Mouse (Mus musculus) frontal cortex, postnatal 36 days (tissue): ENCODE measurements around the gene Pi4kb.
"Not testable (repeated sequence)": the region's sequence is repeated elsewhere in the genome, so short reads cannot be mapped to it uniquely, and the experiment has no call there.

Experiments used
- DNase-seq, 2 experiments: peaks; one replicate each; pipeline ENCODE4 v3.0.0; 2022; ENCODE audit warnings: low spot score in 2 of 2

The Pi4kb gene

DNA sequence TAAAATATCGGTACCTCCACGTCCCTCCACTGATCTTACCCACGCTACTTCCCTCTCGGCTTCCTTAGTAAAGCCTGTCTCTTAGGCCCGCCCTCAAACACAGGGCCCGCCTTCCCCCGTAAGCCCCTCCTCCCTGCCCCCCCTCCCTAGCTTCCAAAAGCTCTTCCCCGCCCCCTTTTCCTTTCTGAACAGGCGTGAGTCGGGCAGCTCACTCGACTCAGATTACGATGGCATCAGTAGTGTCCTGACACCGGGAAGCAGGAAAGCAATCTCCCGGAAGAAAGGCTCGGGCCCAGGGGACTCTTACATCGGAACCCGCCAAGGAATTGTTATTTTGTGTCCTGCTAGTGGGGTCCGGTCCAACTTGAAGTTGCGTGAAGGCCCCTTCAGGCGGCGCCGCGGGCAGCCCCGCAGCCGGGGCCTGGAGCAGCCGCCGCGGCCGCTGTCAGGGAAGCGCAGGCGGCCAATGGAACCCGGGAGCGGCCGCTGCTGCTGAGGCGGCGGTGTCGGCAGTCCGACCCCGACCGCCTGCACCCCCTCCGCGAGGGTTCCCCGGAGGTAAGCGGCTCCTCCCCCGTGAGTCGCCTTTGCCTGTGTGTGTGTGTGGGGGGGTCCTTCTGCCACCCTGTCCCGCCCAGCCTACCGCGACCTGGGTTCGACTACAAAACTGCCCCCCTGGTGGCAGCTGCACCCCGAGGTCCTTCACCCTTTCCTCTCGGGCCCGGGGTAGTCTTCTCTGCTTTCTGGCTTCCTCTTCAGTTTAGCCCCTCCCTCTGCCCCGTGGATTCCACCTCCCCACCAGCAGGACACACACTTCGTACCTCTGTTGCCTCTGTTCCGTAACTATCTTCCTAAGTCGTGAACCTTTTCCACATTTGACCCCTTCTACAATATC is at the start of gene Pi4kb:
TSS of gene Pi4kb (plus strand) at position 204 of the 895 bp plus-strand sequence.
- DNase-seq = peak; percentile 85 to 88

DNA sequence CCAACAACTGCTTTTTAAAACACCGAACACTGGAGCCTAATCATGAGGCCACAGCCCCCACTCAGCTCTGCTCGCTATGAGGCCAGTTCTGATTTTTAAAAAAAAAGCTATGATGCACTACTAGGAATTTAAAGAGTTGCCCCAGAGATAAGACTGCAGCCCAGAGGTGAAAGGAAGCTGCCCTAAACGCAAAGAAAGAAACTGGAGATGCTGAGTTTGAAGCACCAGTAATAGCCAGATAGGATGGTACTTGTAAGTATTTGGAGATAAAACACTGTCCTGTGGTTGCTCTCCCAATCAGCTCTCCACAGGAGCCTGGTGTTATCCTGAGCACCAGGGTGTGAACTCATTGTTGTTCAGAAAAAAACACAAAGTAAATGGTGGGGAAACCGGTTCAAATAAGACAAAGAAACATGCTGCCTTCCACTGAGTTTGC is 48.2 kb upstream of the Pi4kb start:
- not testable (repeated sequence) for DNase-seq

DNA sequence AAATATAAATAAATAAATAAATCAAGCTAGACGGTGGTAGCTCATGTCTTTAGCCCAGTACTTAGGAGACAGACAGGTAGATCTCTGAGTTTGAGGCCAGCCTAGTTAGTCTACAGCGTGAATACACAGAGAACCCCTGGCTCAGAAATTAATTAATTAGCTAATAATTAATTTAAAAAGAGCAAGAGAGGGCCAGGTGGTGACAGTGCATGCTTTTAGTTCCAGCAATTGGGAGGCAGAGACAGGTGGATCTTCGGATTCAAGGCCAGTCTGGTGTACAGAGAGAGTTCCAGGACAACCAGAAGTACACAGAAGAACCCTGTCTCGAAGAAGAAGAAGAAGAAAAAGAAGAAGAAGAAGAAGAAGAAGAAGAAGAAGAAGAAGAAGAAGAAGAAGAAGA is 45.6 kb upstream of the Pi4kb start:
- DNase-seq = not testable (repeated sequence)

DNA sequence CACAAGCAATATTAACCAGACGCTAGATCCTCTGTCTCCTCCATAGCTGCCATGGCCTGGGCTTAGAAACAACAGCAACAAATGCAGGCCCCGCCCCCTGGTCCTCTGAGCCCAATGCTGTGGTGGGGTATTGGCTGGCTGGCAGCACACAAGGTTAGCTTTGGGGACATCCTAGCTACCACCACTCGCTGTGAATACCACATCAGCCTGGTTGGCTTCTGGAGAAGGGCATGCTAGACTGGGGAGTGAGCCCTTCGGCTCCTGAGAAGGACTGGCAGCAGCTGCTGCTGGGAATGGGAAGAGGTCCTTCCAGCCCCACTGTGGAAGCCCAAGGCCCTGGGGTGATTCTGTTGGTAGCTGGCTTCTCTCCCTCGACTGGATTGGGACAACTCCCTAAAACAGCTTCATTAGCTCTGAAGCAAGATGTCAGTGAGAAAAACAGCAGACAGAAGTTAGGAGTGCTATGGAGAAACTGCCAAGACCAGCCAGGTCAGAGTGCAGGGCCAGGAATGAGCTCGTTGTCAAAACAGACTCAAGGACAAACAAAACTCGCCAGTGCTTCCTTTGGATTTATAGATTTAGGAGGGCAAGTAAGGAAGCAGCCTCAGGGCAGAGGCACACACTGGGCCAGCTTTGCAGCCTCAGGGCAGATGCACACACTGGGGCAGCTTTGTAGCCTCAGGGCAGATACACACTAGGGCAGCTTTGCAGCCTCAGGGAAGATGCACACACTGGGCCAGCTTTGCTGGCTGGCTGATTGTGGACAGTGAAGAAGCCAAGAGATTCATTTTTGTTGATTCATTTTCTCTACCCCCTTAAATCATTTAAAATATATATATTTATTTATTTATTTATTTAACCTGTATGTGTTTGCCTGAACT is 43.9 kb upstream of the Pi4kb start:
- DNase-seq = not testable (repeated sequence)

DNA sequence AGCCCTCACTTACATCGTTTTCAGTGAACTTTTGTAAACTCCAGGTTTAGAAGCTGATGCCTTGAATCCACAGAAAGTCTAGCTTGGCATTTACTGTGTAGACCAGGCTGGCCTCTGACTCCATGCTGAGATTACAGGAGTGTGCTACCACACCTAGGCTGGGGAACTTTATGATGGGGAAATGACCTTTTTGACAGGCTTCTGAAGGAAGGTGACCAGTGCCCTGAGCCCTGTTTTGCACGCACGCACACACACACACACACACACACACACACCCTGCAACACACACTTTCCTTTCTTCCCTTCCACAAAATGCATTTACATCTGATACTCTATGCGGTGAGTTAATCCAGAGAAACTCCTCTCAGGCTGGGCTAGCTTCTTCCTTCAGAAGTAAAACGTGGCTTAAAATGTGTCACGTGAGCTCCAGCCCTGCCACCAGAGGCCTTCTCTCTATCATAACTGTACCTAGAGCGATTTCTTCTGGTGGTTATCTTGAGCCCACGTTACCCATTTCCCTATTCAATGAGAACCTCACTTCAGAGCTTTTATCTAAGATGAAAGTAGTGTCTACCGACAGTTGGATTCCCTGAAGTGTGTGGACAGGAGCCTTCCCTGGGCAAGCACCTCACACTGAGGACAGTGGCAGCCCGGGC is 43.0 kb upstream of the Pi4kb start:
- DNase-seq = not testable (repeated sequence)

DNA sequence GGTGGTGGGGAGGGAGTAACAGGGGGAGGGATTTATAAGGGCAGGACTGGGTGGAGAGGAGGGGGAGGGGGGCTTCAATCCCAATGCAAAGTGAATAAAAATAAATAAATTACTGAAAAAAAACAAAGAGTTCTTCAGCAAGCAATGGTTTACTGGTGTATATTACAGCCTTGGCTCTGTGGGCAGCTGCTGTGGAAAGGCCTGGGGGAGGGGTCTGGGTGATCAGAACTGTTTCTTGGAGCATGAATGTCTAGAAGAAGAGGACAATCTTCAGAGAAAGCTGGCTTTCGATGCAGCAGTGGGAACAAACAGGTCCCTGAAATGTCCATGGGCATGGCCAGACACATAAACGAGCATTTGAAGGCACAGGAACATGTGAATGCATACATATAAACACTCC is 42.3 kb upstream of the Pi4kb start:
- not testable (repeated sequence) for DNase-seq

DNA sequence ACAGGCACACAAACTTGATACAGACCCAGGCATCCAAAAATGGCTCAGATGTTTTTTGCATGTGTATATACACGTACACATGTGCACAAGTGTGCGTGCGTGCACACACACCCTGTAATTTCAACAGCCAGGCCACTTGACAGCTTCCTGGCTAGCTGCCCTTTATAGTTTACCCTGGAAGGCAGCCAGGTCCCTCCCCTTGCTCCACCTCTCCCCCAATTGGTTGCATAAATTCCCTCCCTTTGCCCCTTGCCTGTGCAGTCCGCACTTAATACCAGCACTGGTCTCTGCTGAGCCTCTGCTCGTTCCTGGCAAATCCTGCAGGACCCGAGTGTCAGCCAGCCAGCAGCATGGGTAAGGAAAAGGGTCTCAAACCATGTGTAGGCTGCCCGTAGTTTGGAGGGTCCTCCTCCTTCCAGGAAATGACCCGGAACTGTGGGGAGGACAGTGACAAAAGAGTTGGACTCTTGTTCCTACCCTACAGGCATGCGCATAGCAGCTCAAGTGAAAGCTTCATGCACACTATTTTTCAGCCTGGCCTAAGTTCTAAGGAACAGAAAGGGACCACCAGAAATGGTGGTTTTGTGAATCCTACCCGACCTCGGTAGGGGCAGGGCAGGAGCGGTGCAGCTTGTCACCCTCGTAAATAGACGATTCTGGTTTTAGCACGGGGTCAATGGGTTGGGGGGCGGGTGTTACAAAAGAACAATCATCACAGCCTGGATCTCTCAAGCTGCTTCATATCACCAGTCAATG is 41.5 kb upstream of the Pi4kb start, which contains the start of gene Selenbp1:
TSS of gene Selenbp1 (plus strand) at position 248 of the 756 bp plus-strand sequence.
- peak; percentile 38 to 59 for DNase-seq

DNA sequence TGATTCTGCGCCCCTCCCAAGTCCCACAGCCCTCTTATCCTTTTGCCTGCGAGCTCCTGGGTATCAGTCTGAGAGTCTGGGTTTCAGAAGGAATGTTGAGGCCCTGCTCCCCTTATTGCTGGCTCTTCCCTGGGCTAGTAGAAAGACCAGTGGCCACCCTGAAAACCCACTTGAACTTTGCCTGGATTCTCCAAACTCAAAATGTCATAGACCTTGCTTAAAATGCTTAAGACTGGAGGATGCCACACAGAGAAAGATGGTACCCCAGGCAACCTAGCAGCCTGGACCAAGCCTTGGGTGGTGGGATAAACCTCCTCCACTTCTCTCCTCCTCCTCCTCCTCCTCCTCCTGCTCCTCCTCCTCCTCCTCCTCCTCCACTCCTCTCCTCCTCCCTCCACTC is 40.9 kb upstream of the Pi4kb start:
- not testable (repeated sequence) for DNase-seq

DNA sequence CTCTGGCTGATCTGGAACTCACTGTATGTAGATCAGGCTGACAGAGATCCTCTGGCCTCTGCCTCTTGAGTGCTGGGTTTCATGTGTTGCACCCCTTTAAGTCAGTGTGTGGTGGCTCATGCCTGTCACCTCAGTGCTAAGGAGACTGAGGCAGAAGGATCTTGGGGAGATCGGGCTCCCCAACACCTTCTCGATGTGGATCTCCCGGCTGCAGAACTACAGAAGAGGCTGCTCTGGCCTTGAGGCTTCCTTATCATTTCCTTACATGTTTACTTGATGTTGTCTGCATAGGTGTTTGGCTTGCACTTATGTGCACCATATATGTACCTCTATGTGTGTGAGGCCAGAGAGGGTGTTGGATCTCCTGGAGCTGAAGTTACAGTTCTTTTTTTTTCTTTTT is 40.0 kb upstream of the Pi4kb start:
- not testable (repeated sequence) for DNase-seq

DNA sequence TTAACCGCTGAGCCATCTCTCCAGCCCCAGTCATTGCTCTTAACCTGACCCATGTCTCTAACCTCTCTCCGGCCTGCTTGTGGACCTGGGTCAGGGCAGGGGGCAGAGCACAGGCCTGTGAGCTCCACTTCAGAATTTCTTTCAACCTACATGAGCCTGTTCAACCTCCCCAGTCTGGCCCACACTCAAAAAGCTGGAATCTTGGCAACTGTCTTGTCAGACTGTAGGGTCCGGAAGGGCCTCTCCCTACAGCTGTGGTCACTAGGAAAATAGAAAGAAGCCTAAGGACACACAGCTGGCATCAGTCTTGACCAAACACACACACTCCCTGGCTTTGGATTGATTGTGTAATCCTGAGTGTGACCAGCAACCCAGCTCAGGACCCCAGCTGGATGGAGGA is 39.2 kb upstream of the Pi4kb start:
- DNase-seq = not testable (repeated sequence)

DNA sequence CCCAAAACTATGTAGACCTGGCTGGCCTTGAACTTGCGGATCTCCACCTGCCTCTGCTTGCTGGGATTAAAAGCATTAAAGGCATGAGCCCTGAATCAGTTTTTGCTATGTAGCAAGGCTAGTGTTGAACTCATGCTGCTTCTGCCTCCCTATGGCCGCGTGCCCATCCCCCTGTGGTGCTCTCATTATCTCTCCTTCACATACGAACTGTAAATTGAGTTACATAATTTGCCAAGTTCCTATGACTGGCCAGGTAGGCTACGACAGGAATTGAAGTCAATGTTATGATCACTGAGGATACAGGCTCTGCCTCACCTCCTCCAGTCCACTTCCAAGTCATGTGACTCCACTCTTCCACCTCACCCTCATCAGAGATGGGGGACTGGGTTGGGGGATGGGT is 38.4 kb upstream of the Pi4kb start:
- DNase-seq = not testable (repeated sequence)

DNA sequence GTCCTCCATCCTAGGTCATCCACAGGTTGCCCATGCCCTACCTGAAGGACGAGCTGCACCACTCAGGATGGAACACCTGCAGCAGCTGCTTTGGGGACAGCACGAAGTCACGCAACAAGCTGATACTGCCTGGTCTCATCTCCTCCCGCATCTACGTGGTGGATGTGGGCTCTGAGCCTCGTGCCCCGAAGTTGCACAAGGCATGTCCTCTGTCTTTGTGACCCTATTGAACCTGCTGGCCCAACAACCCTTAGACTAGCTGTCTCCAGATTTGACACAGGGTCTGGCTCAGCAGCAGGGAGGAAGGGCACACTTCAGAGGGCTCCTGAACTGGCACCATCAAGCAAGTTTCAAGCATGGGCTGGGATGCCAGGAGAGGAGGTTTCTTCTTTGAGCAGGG is 37.3 kb upstream of the Pi4kb start:
- DNase-seq = not testable (repeated sequence)

DNA sequence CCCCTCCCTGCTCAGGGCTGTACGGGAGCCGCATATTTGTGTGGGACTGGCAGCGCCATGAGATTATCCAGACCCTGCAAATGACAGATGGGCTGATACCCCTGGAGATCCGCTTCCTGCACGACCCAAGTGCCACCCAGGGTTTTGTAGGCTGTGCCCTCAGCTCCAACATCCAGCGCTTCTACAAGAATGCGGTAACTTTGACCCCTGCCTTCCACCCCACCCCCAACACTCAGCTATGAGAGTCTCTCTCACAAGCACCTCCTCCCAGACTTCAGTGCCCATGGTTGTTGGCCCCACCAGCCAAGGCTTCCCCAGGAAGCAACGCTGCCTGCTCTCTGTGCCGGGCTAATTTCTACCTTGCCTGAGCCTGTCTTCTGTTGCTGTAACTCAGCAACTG is 34.5 kb upstream of the Pi4kb start:
- DNase-seq = not testable (repeated sequence)

DNA sequence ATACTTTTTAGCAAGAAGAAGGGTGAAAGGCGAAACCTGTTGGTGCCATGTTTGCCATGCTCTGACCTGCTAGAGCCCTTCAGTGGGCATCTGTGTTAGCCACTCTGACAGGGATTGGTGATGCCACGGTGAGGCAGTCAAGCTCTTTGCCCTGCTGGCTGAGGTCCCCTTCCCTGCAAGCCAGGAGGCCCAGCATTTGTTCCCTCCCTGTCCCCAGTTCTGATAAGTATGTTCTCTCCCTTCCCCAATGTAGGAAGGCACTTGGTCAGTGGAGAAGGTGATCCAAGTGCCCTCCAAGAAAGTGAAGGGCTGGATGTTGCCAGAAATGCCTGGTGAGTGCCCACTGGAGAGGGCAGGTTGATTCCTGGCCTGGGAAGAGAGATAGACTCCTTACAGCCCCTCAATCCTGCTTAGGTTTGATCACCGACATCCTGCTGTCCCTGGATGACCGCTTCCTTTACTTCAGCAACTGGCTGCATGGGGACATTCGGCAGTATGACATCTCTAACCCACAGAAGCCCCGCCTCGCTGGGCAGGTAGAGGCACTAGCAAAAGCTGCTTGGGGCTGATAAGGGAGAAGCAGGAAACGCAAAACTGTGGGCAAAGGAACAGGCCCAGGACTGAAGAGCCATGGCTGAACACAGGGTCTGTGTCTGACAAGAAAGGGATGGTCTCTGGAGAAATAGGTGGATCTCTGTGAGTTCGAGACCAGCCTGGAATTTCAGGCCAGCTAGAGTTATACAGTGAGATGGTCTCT is 32.1 kb upstream of the Pi4kb start:
- DNase-seq = not testable (repeated sequence)

DNA sequence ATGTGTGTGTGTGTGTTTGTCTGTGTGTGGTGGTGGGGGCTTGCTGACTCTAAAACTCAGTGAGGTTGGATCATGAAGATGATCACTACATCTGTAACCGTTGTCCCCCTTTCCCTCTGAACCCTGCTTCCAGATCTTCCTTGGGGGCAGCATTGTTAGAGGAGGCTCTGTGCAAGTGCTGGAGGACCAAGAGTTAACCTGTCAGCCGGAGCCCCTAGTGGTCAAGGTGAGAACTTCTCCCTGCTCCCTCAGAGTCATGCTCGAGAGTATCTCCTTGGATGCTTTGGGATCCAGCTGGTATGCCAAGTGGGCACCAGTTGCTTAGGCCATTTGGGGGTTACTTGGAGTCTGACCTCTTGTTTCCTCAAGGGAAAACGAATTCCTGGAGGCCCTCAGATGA is 30.8 kb upstream of the Pi4kb start:
- DNase-seq = not testable (repeated sequence)

DNA sequence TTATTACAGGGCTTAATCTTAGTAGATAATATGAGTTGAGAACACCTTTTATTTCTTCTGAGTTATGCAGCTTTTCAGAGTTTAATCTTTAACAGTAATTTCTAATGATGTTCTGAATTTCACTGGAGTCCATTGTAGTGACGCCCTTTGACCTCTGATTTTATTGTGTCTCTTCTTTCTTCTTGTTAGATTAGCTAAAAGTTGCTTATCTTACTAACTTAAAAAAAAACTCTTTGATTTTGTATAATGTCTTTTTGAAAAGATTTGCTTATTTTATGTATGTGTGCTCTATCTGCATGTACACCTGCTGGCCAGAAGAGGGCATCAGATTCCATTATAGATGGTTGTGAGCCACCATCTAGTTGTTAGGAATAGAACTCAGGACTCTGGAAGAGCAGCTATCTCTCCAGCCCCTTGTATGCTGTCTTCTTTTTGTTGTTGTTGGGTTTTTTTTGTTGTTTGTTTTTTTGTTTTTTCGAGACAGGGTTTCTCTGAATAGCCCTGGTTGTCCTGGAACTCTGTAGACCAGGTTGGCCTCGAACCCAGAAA is 26.4 kb upstream of the Pi4kb start:
- DNase-seq = no peak

DNA sequence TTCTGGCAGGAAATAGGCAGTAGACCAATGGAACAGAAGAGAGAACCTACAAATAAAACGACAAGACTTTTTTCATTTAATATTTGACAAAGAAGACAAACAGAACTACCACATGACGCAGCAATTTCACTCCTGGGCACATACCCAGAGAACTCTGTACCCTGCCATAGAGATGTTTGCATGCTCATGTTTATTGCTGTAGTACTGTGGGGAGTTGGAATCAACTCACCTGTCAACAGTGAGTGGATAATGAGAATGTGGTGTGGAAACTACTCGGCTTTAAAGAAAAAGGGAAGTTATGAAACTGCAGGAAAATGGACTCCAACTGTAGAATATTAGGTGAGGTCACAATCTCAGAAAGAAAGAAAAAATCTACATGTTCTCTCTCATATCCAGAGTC is 24.9 kb upstream of the Pi4kb start:
- no peak for DNase-seq

DNA sequence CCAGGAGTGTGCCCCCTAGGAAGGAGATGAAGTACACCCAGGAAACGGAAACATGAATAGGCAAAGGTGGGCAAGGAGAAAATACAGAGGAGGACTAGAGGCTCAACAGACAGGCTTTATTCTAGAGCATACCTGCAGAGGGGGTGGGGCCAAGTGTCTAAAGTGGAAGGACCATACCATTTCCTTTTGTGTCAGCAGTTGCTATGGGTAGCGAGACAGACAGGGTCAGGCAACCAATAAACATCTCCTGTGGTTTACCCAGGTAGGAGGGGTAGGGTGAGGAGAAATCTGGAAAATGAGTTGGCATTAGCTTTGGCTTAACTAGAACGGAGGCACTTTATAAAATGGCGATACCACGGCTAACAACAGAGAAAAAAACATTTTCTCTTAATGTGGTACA is 21.7 kb upstream of the Pi4kb start:
- DNase-seq = no peak

DNA sequence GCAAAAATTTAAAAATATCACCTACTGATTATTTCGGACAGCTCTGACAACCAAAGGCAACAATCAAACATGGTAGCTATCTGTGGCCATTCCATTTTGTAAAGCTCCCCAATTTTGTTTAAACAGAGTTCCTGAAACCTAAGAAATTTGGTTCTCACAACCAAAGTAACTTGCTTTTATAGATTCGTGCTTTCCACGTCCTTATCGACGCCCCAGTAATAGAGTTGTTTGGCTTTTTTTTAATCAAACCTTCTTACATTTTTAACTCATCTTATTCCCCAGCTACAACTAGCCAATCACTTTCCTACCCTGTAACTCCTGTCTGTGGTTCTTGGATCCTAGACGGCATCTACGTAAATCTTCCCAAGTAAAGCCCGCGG is 21.2 kb upstream of the Pi4kb start:
- no peak for DNase-seq
